8 mouse cellular contexts compared by ENCODE assay signal in the genomic region with DNA sequence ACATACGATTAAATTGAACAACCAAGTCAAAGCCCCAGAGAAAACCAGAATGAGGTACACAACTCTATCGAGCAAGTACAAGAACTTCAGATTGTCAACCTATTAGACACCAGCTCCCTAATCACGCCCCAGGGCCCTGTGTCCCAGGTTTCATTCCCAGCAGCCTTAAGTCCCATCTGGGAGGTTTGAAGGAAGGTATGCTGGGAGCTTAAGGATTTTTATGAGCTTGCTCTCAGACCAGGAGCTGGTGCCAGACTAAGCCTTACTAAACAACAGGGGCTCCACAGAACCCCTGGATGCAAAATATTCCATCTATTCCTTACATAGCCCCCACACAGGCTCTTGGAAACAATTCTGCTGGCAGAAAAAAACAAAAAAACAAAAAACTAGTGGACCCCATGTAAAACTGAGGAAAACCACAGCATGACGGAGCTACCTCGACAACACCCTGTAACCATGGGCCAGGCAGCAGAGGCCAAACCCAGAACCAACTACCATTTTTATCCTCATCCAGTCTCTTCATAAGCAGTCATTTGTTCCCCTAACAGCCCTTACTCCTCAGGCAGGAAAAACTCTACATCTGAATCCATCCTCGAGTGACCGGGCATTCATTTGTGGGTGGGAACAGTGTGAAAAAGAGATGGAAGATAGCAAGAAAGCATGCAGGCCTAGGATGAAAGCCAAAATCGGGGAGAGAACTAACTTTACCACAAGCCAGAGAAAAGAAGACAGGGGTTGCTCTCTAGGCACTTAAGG. TPM values are rescaled to one million over a fixed set of nuclear protein-coding genes. Genes with fewer than 3 reads are reported as not detected.
A peak's percentile ranks its signal among the peaks of the same experiment; 100 is the strongest.
DNase-seq lines count a peak whose midpoint lies in the region; ATAC-seq lines count a peak whose summit lies in the region.

No protein-coding gene starts in this region.

- peak overlapping the region; percentile 93 for H3K27ac ChIP-seq in midbrain, embryonic 11.5 days (ENCODE audit: low read depth, low read length)

- H3K27me3 ChIP-seq in midbrain, embryonic 11.5 days (ENCODE audit: control insufficient read depth, insufficient read depth, low read length), result no peaks in the 10 kb centered on the region

- H3K4me2 ChIP-seq in midbrain, embryonic 11.5 days, result peak overlapping the region; percentile 97

- intact Hi-C loops in heart, postnatal 10 days (cut with DNase I), result loop anchor here (2.0 to 5.0 kb wide), 2 partner anchors 27 to 36 kb away; a partner anchor contains a TSS

- peak overlapping the region; percentile 100 for H3K9ac ChIP-seq in midbrain, embryonic 11.5 days (ENCODE audit: low read length)

- peaks cover 33% of the 10 kb centered on the region for H3K36me3 ChIP-seq in midbrain, embryonic 11.5 days (ENCODE audit: control insufficient read depth, insufficient read depth, low read length)

- peaks cover 19% of the 10 kb centered on the region for H3K4me1 ChIP-seq in midbrain, embryonic 11.5 days (ENCODE audit: control insufficient read depth, insufficient read depth, low read length)

- WGBS in midbrain, embryonic 11.5 days, result 26% methylated on average over 8 of the region's 8 CpGs

- no peak for ATAC-seq in midbrain, embryonic 11.5 days (ENCODE audit: low FRiP score)

- no peaks in the 10 kb centered on the region for H3K9me3 ChIP-seq in midbrain, embryonic 11.5 days (ENCODE audit: control insufficient read depth, low read length)

- peak; percentile 39 for DNase-seq in kidney, adult 9 months
- no peak for DNase-seq in kidney, postnatal 14 days
- DNase-seq in adipocyte (ENCODE audit: low spot score), result peak; percentile 52
- DNase-seq in heart, postnatal 10 days, result peak; percentile 37 to 53
- no peak for DNase-seq in midbrain, embryonic 11.5 days (ENCODE audit: low spot score, missing footprints)
- DNase-seq in thymus, postnatal 0 days (ENCODE audit: low spot score), result no peak
- DNase-seq in frontal cortex, postnatal 10 days (ENCODE audit: low spot score in 2 of 2), result no peak
- no peak for DNase-seq in frontal cortex, postnatal 14 days (ENCODE audit: low spot score in 2 of 2)

- H3K4me3 ChIP-seq in midbrain, embryonic 11.5 days (ENCODE audit: low read depth, low read length), result peak overlapping the region; percentile 100

RNA-seq across cellular contexts. Expression of a gene that starts 1.2 kb away (rescaled TPM):
- total RNA-seq in heart, postnatal 10 days (2021), result 100 to 1,000 TPM; 195 to 211 TPM
- 138 and 153 TPM in 2 replicates for polyA plus RNA-seq in midbrain, embryonic 11.5 days (2014; fragmentation: Nextera tagmentation; extraction: Ambion mirVana)
- polyA plus RNA-seq in thymus, postnatal 0 days (2015; fragmentation: Nextera tagmentation; extraction: Ambion mirVana), result 81.3 and 113 TPM in 2 replicates

RNA-seq across cellular contexts. Expression of a gene that starts 12.4 kb away (rescaled TPM):
- 1 to 10 TPM; 2.9 to 4.6 TPM for total RNA-seq in heart, postnatal 10 days (2021)
- 7.8 and 8.4 TPM in 2 replicates for polyA plus RNA-seq in midbrain, embryonic 11.5 days (2014; fragmentation: Nextera tagmentation; extraction: Ambion mirVana)
- 45.2 and 47.2 TPM in 2 replicates for polyA plus RNA-seq in thymus, postnatal 0 days (2015; fragmentation: Nextera tagmentation; extraction: Ambion mirVana)

RNA-seq across cellular contexts. Expression of a gene that starts 24.7 kb away (rescaled TPM):
- total RNA-seq in heart, postnatal 10 days (2021), result 1 to 10 TPM; 2.8 to 4.5 TPM
- 7.8 and 10.2 TPM in 2 replicates for polyA plus RNA-seq in midbrain, embryonic 11.5 days (2014; fragmentation: Nextera tagmentation; extraction: Ambion mirVana)
- 35.3 and 41.8 TPM in 2 replicates for polyA plus RNA-seq in thymus, postnatal 0 days (2015; fragmentation: Nextera tagmentation; extraction: Ambion mirVana)

RNA-seq across cellular contexts. Expression of a gene that starts 28.5 kb away (rescaled TPM):
- total RNA-seq in heart, postnatal 10 days (2021), result 100 to 1,000 TPM; 285 to 291 TPM
- polyA plus RNA-seq in midbrain, embryonic 11.5 days (2014; fragmentation: Nextera tagmentation; extraction: Ambion mirVana), result 96.0 and 104 TPM in 2 replicates
- polyA plus RNA-seq in thymus, postnatal 0 days (2015; fragmentation: Nextera tagmentation; extraction: Ambion mirVana), result 42.3 and 48.0 TPM in 2 replicates

RNA-seq across cellular contexts. Expression of a gene that starts 30.7 kb away (rescaled TPM):
- total RNA-seq in heart, postnatal 10 days (2021), result 1 to 10 TPM in 1 of 2 experiments, under 1 TPM in 1; 0.94 to 1.2 TPM
- polyA plus RNA-seq in midbrain, embryonic 11.5 days (2014; fragmentation: Nextera tagmentation; extraction: Ambion mirVana), result 0.41 TPM in 1 of 2 replicates, not detected in the other
- 144 and 167 TPM in 2 replicates for polyA plus RNA-seq in thymus, postnatal 0 days (2015; fragmentation: Nextera tagmentation; extraction: Ambion mirVana)

Comparison
In these comparisons a context has a peak if more than half of its experiments do, and no peak if none do; other contexts are left out.
1. DNase-seq: peak in kidney, adult 9 months (single experiment), adipocyte (single experiment) and heart, postnatal 10 days (2 of 2); none in kidney, postnatal 14 days (single experiment), midbrain, embryonic 11.5 days (single experiment), thymus, postnatal 0 days (single experiment), frontal cortex, postnatal 10 days (0 of 2) and frontal cortex, postnatal 14 days (0 of 2).